Mouse (Mus musculus) liver, adult 2 months (tissue): ENCODE measurements around the gene 4930407I10Rik. TPM values are rescaled to one million over a fixed set of nuclear protein-coding genes. Genes with fewer than 3 reads are reported as not detected.
A peak's percentile ranks its signal among the peaks of the same experiment; 100 is the strongest.

Experiments used
- DNase-seq: peaks from one replicate; pipeline ENCODE4 v3.0.0-alpha.2; 2011; ENCODE audit warnings: low read depth, low spot score; ENCODE audit errors: extremely low read depth
- H3K27ac ChIP-seq: fragments of 200-500 bp; replicated peaks from 2 replicates; pipeline ENCODE4 v1.5.1; 2012; ENCODE audit warnings: low read depth, mild to moderate bottlenecking, control low read depth, inconsistent platforms, low read length; ENCODE audit not compliant: insufficient read depth
- H3K27me3 ChIP-seq: fragments of 200-500 bp; 2 replicates; pipeline ENCODE4 v1.6.1; 2012; ENCODE audit warnings: mild to moderate bottlenecking, moderate library complexity, low read length, inconsistent platforms; ENCODE audit not compliant: control insufficient read depth, insufficient read depth
- H3K36me3 ChIP-seq: fragments of 200-500 bp; 2 replicates; pipeline ENCODE4 v1.6.1; 2012; ENCODE audit warnings: low read length, inconsistent platforms; ENCODE audit not compliant: control insufficient read depth, insufficient read depth
- H3K4me1 ChIP-seq: fragments of 200-500 bp; 2 replicates; pipeline ENCODE4 v1.6.1; 2011; ENCODE audit warnings: low read length; ENCODE audit not compliant: control insufficient read depth, insufficient read depth
- H3K4me3 ChIP-seq: fragments of 200-500 bp; 2 replicates; pipeline ENCODE4 v1.5.1; 2011; ENCODE audit warnings: low read depth, mild to moderate bottlenecking, control low read depth, low read length, moderate library complexity; ENCODE audit not compliant: insufficient read depth
- H3K79me2 ChIP-seq: fragments of 200-500 bp; 2 replicates; pipeline ENCODE4 v1.6.1; 2012; ENCODE audit warnings: inconsistent platforms, mild to moderate bottlenecking, low read length, moderate library complexity; ENCODE audit not compliant: control insufficient read depth, insufficient read depth
- H3K9ac ChIP-seq: fragments of 200-500 bp; 2 replicates; pipeline ENCODE4 v1.6.1; 2012; ENCODE audit warnings: low read depth, mild to moderate bottlenecking, control low read depth, inconsistent platforms, low read length
- CTCF ChIP-seq: fragments of 200-500 bp; IDR thresholded peaks from 2 replicates; pipeline ENCODE4 v1.5.1; 2011; ENCODE audit warnings: low read depth, low read length, control low read depth
- POLR2A ChIP-seq: fragments of 200-500 bp; IDR thresholded peaks from 2 replicates; pipeline ENCODE4 v1.6.1; 2011; ENCODE audit warnings: low read length, control low read depth; ENCODE audit not compliant: insufficient read depth; ENCODE audit errors: extremely low read depth
- WGBS: fragments of 180-500 bp; shearing (Covaris S2); methylation state at CpG from one replicate; pipeline ENCODE4 v1.1.7; 2018; 5-methylcytosine and 5-hydroxymethylcytosine counted together
- polyA plus RNA-seq: library from polyadenylated mRNA; depleted of rRNA; stranded (reverse); fragments of >200 nt; gene quantifications from 2 replicates; pipeline ENCODE4 v1.2.3, GENCODE M21; 2012
- total RNA-seq: library from RNA; depleted of rRNA; stranded (reverse); fragments of >200 nt; gene quantifications from 2 replicates; pipeline ENCODE4 v1.2.3, GENCODE M21; 2014

The 4930407I10Rik gene
- total and polyA plus RNA-seq, 2 experiments = not detected

DNA sequence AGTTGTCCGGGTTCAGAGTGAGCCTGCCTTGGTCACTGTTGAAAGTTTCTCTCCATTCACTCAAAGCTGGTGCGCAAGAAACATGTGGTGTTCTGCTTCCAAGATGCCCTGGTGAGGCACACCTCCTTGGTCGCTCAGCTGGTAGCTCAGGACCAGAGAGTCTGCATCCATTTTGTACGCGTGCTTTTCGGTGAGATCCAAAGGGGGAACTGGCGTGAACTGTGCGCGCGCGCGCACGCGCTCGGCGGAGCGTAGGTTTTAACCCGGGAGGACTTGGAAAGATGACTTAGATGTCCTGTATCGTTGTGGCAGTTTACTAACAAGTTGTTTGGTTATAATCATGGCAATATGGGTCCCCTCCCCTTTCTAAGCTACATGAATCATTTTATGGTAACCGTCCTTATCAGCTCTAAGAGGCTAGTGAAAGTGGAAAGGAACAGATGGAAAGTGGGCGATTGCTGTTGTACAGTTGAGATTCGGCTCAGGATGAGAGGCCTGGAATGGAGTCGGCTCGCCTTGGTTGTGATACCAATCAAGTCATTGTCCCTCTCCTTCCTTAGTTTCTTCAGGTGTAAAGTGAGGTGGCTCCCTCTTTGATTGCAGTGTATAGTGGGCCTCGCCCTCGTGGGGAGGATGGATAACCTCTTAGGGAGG, 13.0 kb downstream of the 4930407I10Rik start:
- WGBS = 88% methylated on average over 26 of the region's 26 CpGs
- H3K36me3 ChIP-seq = no peaks in the 10 kb centered on the region
- TF ChIP-seq POLR2A (no peak), CTCF (no peak)

DNA sequence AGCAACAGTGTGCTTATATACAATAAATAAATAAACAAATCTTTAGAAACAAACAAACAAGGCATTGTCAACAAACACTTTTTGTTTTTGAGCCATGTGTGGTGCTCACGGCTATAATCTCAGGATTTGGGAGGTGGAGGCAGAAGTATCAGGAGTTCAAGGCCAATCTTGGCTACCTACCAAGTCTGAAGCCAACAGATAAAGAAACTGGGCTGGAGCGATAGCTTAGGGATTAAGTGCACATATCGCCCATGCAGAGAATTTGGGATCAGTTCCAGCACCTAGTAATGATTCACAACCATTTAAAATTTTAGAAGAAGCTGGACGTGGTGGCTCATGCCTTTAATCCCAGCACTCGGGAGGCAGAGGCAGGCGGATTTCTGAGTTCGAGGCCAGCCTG, 14.5 kb downstream of the 4930407I10Rik start:
- peaks cover 10% of the 10 kb centered on the region for H3K27me3 ChIP-seq
- no peaks in the 10 kb centered on the region for H3K4me1 ChIP-seq
- TF ChIP-seq POLR2A = no peak
- TF ChIP-seq CTCF = no peak
- H3K4me3 ChIP-seq = no peak overlapping the region
- peak; percentile 2 for DNase-seq
- H3K36me3 ChIP-seq = no peaks in the 10 kb centered on the region
- WGBS = 55% methylated on average over 7 of the region's 7 CpGs
- no peak overlapping the region for H3K27ac ChIP-seq
- no peaks in the 10 kb centered on the region for H3K79me2 ChIP-seq
- H3K9ac ChIP-seq = no peak overlapping the region

More for the DNA sequence above, 13.0 kb downstream of the 4930407I10Rik start:
- H3K27me3 ChIP-seq = peaks cover 10% of the 10 kb centered on the region
- H3K4me3 ChIP-seq = no peak overlapping the region
- DNase-seq = no peak
- H3K79me2 ChIP-seq = no peaks in the 10 kb centered on the region
- H3K27ac ChIP-seq = no peak overlapping the region
- no peak overlapping the region for H3K9ac ChIP-seq
- no peaks in the 10 kb centered on the region for H3K4me1 ChIP-seq

DNA sequence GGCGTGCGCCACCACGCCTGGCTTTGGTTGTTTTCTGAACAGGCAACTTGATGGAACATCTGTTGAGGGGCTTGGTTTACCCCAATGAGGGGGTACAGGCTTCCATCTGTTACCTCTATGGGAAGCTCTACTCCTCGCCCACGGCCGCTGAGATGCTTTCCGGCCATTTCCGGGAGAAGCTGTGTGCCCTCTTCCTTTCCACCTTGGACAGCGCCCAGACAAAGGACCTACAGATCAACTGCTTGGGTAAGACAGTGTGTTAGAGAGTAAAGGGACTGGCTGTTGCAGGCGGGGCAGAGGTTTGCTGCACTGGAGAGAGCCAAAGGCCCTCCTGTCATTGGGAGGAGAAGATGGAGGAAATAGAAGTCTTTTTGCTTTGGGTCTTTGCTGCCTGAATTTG, 20.9 kb downstream of the 4930407I10Rik start:
- 57% methylated on average over 10 of the region's 10 CpGs for WGBS
- Histone ChIP-seq H3K79me2 (no peaks in the 10 kb centered on the region), H3K9ac (no peak overlapping the region), H3K36me3 (no peaks in the 10 kb centered on the region), H3K27ac (no peak overlapping the region), H3K4me3 (no peak overlapping the region), H3K27me3 (no peaks in the 10 kb centered on the region), H3K4me1 (no peaks in the 10 kb centered on the region)
- no peak for DNase-seq
- TF ChIP-seq POLR2A = no peak
- TF ChIP-seq CTCF = no peak

DNA sequence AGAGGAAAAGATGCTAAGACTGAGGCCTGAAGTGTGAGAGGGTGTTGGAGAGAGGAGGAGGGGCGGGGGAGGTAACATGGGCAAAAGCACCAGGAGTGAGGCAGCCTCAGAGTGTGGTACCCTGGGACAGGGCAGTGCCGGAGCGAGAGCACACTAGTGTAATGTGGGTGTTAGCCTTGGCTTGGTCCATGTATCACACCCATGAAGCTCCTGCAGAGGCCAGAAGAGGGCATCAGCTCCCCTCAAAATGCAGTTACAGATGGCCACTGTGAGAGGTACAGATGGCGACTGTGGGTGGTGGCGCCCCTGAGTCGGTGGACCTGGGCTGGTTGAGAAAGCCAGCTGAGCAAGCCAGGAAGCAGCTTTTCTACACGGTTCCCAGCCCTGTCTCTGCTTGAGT, 22.2 kb downstream of the 4930407I10Rik start:
- no peak for DNase-seq
- Histone ChIP-seq H3K4me3 (no peak overlapping the region), H3K27me3 (no peaks in the 10 kb centered on the region), H3K4me1 (no peaks in the 10 kb centered on the region), H3K9ac (no peak overlapping the region), H3K36me3 (no peaks in the 10 kb centered on the region), H3K27ac (no peak overlapping the region), H3K79me2 (no peaks in the 10 kb centered on the region)
- 30% methylated on average over 7 of the region's 7 CpGs for WGBS
- peak; percentile 40; the same call in 1 of the 2 replicates for TF ChIP-seq CTCF
- TF ChIP-seq POLR2A = no peak

DNA sequence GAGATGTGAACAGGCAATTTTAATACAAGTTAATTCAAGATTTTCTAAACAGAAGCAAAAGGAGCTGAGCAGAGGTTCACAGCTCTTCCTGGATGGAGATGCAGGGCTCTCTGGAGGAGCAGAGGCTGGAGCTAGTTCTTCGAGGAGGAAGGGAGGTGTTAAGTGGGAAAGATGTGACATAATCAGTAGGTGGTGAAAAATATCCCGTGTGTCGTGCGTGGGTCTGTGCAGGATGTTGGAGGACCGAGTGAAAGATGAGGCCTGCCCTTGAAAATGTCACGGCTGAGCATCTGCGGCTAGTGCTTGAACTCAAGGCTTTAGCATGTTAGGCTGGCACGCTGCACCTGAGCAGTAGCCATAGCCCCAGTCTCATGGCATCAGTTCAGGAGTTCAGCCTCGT, 26.7 kb downstream of the 4930407I10Rik start:
- no peak overlapping the region for H3K9ac ChIP-seq
- H3K27ac ChIP-seq = no peak overlapping the region
- TF ChIP-seq CTCF = no peak
- no peak for TF ChIP-seq POLR2A
- H3K27me3 ChIP-seq = no peaks in the 10 kb centered on the region
- no peaks in the 10 kb centered on the region for H3K4me1 ChIP-seq
- no peak for DNase-seq
- H3K36me3 ChIP-seq = no peaks in the 10 kb centered on the region
- 81% methylated on average over 9 of the region's 9 CpGs for WGBS
- H3K4me3 ChIP-seq = no peak overlapping the region
- H3K79me2 ChIP-seq = no peaks in the 10 kb centered on the region

DNA sequence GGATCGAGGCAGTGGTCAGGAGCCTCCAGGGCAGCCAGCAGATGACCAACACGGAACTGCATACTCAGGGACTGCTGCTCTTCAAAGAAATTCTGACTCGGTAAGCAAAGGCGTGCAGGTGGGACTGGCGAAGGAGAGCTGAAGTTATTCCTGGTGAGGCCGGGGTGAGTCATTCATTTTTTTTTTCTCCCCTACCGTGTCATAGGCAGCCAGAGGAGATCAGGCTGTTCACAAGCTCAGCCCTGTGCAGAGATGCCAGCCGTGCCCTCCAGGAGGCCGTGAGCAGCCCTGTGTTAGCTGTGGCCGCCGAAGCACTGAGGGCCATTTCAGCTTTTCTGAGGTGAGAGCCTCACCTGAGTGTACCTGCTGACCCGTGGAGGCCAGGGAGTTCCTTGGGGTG, 27.2 kb downstream of the 4930407I10Rik start:
- H3K27me3 ChIP-seq = no peaks in the 10 kb centered on the region
- no peak overlapping the region for H3K4me3 ChIP-seq
- DNase-seq = no peak
- H3K36me3 ChIP-seq = no peaks in the 10 kb centered on the region
- H3K27ac ChIP-seq = no peak overlapping the region
- 82% methylated on average over 12 of the region's 12 CpGs for WGBS
- TF ChIP-seq CTCF (no peak), POLR2A (no peak)
- H3K79me2 ChIP-seq = no peaks in the 10 kb centered on the region
- no peaks in the 10 kb centered on the region for H3K4me1 ChIP-seq
- H3K9ac ChIP-seq = no peak overlapping the region
